Mouse (Mus musculus): Measurements from ENCODE around the gene Ifit1bl1. TPM values are rescaled to one million over a fixed set of nuclear protein-coding genes. Genes with fewer than 3 reads are reported as not detected.

Gene Ifit1bl1
- polyA plus RNA-seq, 2 experiments: 0.10 to 0.12 TPM

DNA sequence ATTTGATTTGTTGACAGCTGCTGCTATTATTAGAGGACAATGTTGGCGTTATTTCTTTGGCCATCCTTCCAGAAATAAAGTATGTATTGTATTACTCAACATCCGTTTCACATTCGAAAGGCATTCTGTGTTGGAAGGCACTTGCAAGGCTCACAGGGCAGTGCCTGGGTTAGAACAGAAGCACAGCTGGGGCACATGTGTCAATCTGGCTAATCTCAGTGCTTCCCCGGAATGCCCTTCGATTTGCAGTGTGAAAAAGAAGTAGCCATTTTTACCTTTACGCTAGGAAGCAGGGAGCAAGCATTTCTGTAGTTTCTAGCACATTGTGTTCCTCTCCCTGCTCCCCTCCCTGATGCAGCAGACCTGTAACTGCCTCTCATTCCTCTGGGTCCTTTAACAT is 48.7 kb downstream of the Ifit1bl1 start:
- DNase-seq (ENCODE audit: low read depth in 3 of 3, low spot score in 3 of 3) (no peak), ATAC-seq (ENCODE audit: insufficient read depth) (no peak)
- WGBS (ENCODE audit: insufficient replicate concordance): 63% methylated on average over 6 of the region's 6 CpGs
- no peaks in the 10 kb centered on the region for H3K9me3 ChIP-seq (ENCODE audit: control insufficient read depth, low read length)
- no peak overlapping the region for H3K27ac ChIP-seq
- H3K27me3 ChIP-seq (ENCODE audit: control insufficient read depth, insufficient read depth, low read length): no peaks in the 10 kb centered on the region
- H3K4me2 ChIP-seq (ENCODE audit: low read depth): no peak overlapping the region
- no peaks in the 10 kb centered on the region for H3K36me3 ChIP-seq (replicated peaks; ENCODE audit: control insufficient read depth, insufficient read depth, low read depth)
- TF ChIP-seq CTCF (IDR thresholded peaks at IDR 0.05; ENCODE audit: low read depth) (no peak), EP300 (IDR thresholded peaks at IDR 0.05; ENCODE audit: low read depth) (no peak)
- H3K9ac ChIP-seq (replicated peaks): no peak overlapping the region
- H3K4me1 ChIP-seq (replicated peaks; ENCODE audit: control insufficient read depth in 2 of 2, insufficient read depth in 2 of 2, low read length in 1 of 2): peaks cover 0 to 5% of the 10 kb centered on the region in 2 experiments; a peak in 2 of 4 replicates
- no peak overlapping the region for H3K4me3 ChIP-seq (ENCODE audit: insufficient read depth in 1 of 2, low read depth in 2 of 2, low read length in 2 of 2)

DNA sequence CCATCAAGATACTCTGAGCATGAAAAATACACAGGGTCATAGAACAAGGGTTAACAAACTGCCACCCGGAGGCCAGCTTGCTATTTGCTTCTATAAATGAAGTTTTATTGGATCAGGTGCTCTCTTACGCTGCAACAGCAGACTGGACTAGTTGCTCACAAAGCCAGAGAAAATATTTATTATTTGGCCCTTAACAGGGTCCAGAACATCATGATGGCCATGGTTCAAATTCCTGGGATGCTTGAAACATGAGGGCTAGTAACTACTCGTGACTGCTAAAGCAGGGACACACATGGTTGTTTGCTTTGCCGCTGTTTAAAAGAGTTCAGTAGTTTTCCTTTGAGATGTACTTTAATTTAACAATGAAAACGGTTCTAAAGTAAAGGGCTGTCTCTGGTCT is 49.8 kb downstream of the Ifit1bl1 start:
- Histone ChIP-seq H3K4me3 (ENCODE audit: insufficient read depth in 1 of 2, low read depth in 2 of 2, low read length in 2 of 2) (no peak overlapping the region), H3K27ac (no peak overlapping the region), H3K27me3 (ENCODE audit: control insufficient read depth, insufficient read depth, low read length) (no peaks in the 10 kb centered on the region), H3K9ac (replicated peaks) (0 out of 2 replicates have a peak overlapping the region, but pooled peaks have one; percentile 13), H3K36me3 (replicated peaks; ENCODE audit: control insufficient read depth, insufficient read depth, low read depth) (no peaks in the 10 kb centered on the region), H3K9me3 (ENCODE audit: control insufficient read depth, low read length) (no peaks in the 10 kb centered on the region), H3K4me2 (ENCODE audit: low read depth) (peak overlapping the region; percentile 31), H3K4me1 (replicated peaks; ENCODE audit: control insufficient read depth in 2 of 2, insufficient read depth in 2 of 2, low read length in 1 of 2) (peaks cover 0 to 5% of the 10 kb centered on the region in 2 experiments; a peak in 2 of 4 replicates)
- TF ChIP-seq CTCF (IDR thresholded peaks at IDR 0.05; ENCODE audit: low read depth) (no peak), EP300 (IDR thresholded peaks at IDR 0.05; ENCODE audit: low read depth) (no peak)
- WGBS (ENCODE audit: insufficient replicate concordance): 62% methylated on average over 5 of the region's 5 CpGs
- DNase-seq (ENCODE audit: low read depth in 3 of 3, low spot score in 3 of 3) (no peak), ATAC-seq (ENCODE audit: insufficient read depth) (no peak)

DNA sequence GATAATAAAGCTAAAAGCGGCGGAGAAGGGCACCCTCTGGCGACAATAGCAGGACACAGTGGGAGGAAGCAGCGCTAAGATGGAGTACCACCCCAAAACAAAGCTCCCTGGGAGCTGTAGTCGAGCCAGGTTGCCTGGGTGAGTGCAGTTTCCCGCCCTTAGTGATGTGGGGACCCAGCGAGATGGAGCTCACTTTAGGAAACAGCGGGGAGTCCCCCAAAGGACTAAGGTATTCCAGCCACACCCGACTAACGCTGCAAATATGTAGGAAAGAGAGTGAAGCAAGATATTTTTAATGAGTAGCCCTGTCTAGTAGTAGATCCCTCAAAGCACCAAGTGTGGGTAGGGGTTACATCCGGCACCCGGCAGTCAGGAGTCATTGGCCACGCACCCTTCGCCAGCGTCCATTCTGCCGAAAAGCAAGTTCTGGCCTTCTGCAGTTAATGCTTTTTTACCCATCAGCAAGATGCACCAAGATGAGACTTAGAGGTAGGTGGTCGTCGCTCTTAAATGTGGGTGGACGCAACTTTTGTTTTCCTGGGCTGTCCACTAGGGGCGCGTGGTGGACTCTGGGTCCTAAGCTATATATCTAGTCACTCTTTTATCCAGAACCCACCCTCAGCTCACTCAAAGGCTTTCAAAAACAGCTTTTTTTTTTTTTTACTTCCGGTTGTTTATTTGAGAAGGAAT is 51.1 kb downstream of the Ifit1bl1 start, which contains the start of gene Ifit2:
TSS of gene Ifit2 (plus strand) at position 161 of the 690 bp plus-strand sequence.
- peaks cover 0 to 4% of the 10 kb centered on the region in 2 experiments; a peak in 2 of 4 replicates for H3K4me1 ChIP-seq (replicated peaks; ENCODE audit: control insufficient read depth in 2 of 2, insufficient read depth in 2 of 2, low read length in 1 of 2)
- H3K4me2 ChIP-seq (ENCODE audit: low read depth): peak within 1 kb of the TSS; percentile 71
- no peaks in the 10 kb centered on the region for H3K27me3 ChIP-seq (ENCODE audit: control insufficient read depth, insufficient read depth, low read length)
- H3K9me3 ChIP-seq (ENCODE audit: control insufficient read depth, low read length): no peaks in the 10 kb centered on the region
- ATAC-seq (ENCODE audit: insufficient read depth): peak; percentile 94
- TF ChIP-seq CTCF (IDR thresholded peaks at IDR 0.05; ENCODE audit: low read depth): peak; percentile 76
- no peak for TF ChIP-seq EP300 (IDR thresholded peaks at IDR 0.05; ENCODE audit: low read depth)
- peak within 1 kb of the TSS; percentile 58 to 95 for H3K4me3 ChIP-seq (ENCODE audit: insufficient read depth in 1 of 2, low read depth in 2 of 2, low read length in 2 of 2)
- H3K9ac ChIP-seq (replicated peaks): peak within 1 kb of the TSS; percentile 56
- no peaks in the 10 kb centered on the region for H3K36me3 ChIP-seq (replicated peaks; ENCODE audit: control insufficient read depth, insufficient read depth, low read depth)
- under 1% methylated on average over 22 of the region's 22 CpGs for WGBS (ENCODE audit: insufficient replicate concordance)
- H3K27ac ChIP-seq: no peak within 1 kb of the TSS
- peak; percentile 62 to 69 (median 66) for DNase-seq (ENCODE audit: low read depth in 3 of 3, low spot score in 3 of 3)

DNA sequence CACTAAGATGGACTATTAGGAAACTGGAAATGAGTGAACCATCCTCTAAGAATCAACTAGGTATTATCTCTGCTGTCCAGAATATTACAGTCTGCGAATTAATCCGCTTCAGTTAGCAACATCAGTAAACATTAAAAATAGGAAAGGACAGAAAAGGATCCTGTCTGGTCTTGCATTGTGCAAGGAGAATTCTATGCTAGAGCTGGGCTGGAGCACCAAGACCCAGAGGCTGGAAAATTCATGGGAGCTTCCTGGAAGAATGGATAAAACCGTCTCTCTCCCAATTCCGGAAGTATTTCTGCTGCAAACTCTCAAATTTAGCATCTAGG is 51.6 kb downstream of the Ifit1bl1 start:
- Histone ChIP-seq H3K9me3 (ENCODE audit: control insufficient read depth, low read length) (no peaks in the 10 kb centered on the region), H3K9ac (replicated peaks) (peak overlapping the region; percentile 56; the same call in 1 of the 2 replicates), H3K4me3 (ENCODE audit: insufficient read depth in 1 of 2, low read depth in 2 of 2, low read length in 2 of 2) (peak overlapping the region; percentile 58 to 95), H3K36me3 (replicated peaks; ENCODE audit: control insufficient read depth, insufficient read depth, low read depth) (no peaks in the 10 kb centered on the region), H3K27ac (no peak overlapping the region), H3K27me3 (ENCODE audit: control insufficient read depth, insufficient read depth, low read length) (no peaks in the 10 kb centered on the region), H3K4me2 (ENCODE audit: low read depth) (peak overlapping the region; percentile 71), H3K4me1 (replicated peaks; ENCODE audit: control insufficient read depth in 2 of 2, insufficient read depth in 2 of 2, low read length in 1 of 2) (peaks cover 0 to 4% of the 10 kb centered on the region in 2 experiments; a peak in 2 of 4 replicates)
- peak; percentile 11; the same call in 1 of the 2 replicates for ATAC-seq (ENCODE audit: insufficient read depth)
- TF ChIP-seq CTCF (IDR thresholded peaks at IDR 0.05; ENCODE audit: low read depth) (no peak), EP300 (IDR thresholded peaks at IDR 0.05; ENCODE audit: low read depth) (0 out of 2 replicates have a peak, but pooled peaks have one; percentile 30)
- DNase-seq (ENCODE audit: low read depth in 3 of 3, low spot score in 3 of 3): no peak
- WGBS (ENCODE audit: insufficient replicate concordance): 22% methylated on average over 4 of the region's 4 CpGs

DNA sequence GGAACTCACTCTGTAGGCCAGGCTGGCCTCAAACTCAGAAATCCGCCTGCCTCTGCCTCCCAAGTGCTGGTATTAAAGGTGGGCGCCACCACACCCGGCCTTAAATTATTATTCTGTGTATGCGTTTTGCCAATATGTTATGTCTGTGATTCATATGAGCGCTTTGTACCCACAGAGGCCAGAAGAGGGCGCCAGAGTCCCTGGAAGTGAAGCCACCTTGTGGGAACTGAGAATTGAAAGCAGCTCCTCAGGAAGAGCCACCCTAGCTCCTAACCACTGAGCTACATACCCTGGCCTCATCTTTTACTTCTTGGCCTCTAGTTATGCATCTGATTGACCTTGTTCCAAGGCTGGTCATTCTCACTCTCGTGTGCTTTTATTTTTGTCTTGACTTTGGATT is 53.8 kb downstream of the Ifit1bl1 start:
- Histone ChIP-seq H3K27me3 (ENCODE audit: control insufficient read depth, insufficient read depth, low read length) (no peaks in the 10 kb centered on the region), H3K27ac (no peak overlapping the region), H3K4me1 (replicated peaks; ENCODE audit: control insufficient read depth in 2 of 2, insufficient read depth in 2 of 2, low read length in 1 of 2) (peaks cover 0 to 4% of the 10 kb centered on the region in 2 experiments; a peak in 2 of 4 replicates), H3K36me3 (replicated peaks; ENCODE audit: control insufficient read depth, insufficient read depth, low read depth) (no peaks in the 10 kb centered on the region), H3K9ac (replicated peaks) (no peak overlapping the region), H3K9me3 (ENCODE audit: control insufficient read depth, low read length) (no peaks in the 10 kb centered on the region), H3K4me2 (ENCODE audit: low read depth) (no peak overlapping the region), H3K4me3 (ENCODE audit: insufficient read depth in 1 of 2, low read depth in 2 of 2, low read length in 2 of 2) (no peak overlapping the region)
- ATAC-seq (ENCODE audit: insufficient read depth): no peak
- no peak for TF ChIP-seq EP300 (IDR thresholded peaks at IDR 0.05; ENCODE audit: low read depth)
- TF ChIP-seq CTCF (IDR thresholded peaks at IDR 0.05; ENCODE audit: low read depth): peak; percentile 86
- DNase-seq (ENCODE audit: low read depth in 3 of 3, low spot score in 3 of 3): peak; percentile 62 to 65 (median 63)
- 18% methylated on average over 7 of the region's 7 CpGs for WGBS (ENCODE audit: insufficient replicate concordance)
